Mouse (Mus musculus): ENCODE results near the gene Ctbp1. TPM values are rescaled to one million over a fixed set of nuclear protein-coding genes. Genes with fewer than 3 reads are reported as not detected.

Ctbp1 gene
- total and polyA plus RNA-seq, 3 experiments: 178 to 227 (median 213) TPM

DNA sequence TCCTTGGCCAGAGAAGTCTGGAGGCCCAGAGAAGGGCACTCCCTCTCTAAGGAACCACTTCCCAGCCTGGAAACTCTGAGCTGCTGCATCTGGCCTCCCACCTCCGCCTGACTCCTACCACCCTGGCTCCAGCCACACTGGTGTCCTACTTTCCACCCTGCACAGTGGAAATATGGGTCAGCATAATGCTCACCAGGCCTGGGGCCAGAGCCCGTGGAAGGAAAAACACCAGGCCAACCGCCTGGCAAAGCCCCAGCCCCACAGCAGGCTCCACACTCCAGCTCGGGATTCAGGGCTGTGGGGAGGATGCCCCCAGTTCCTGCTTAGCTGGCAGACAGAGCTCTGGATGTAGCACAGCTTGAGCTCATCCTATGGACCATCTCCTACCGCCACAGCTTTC lies 46.4 kb downstream of the Ctbp1 start:
- WGBS: 44% methylated on average over 5 of the region's 5 CpGs
- peak; percentile 74 to 82 for DNase-seq
- Histone ChIP-seq H3K27me3 (ENCODE audit: control insufficient read depth, insufficient read depth, low read length) (no peaks in the 10 kb centered on the region), H3K9ac (ENCODE audit: low read depth, low read length) (no peak overlapping the region), H3K4me1 (ENCODE audit: control insufficient read depth, insufficient read depth, low read length) (peaks cover 11% of the 10 kb centered on the region), H3K36me3 (ENCODE audit: control insufficient read depth, insufficient read depth, low read length) (no peaks in the 10 kb centered on the region), H3K4me3 (no peak overlapping the region), H3K79me2 (replicated peaks; ENCODE audit: control insufficient read depth, insufficient read depth, low read length) (no peaks in the 10 kb centered on the region), H3K27ac (peak overlapping the region; percentile 43; the same call in 1 of the 2 replicates)
- intact Hi-C loops (cut with DNase I): no loop called here
- TF ChIP-seq CTCF (IDR thresholded peaks at IDR 0.05) (no peak), EP300 (IDR thresholded peaks at IDR 0.05; ENCODE audit: insufficient read depth, low read depth, low read length) (no peak), POLR2A (IDR thresholded peaks at IDR 0.05; ENCODE audit: insufficient read depth, low read depth, low read length) (no peak)

DNA sequence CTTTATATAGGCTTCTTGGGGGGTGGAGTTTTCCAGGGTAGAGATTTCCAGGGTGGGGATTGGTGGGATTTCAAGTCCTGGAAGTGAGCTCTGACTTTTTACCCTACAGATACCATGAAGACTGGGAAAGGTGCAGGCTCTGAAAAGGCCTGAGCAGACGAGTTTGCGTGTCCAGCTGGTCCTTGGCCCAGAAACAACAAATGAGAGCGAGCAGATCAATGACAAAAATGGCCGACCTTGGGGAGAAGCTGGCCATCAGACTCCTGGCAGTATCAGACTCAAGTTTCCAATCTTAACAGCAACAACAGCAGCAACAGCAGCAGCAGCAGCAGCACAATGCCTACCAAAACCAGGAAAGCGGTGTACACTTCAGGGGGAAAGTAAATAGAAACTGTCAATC lies 49.1 kb downstream of the Ctbp1 start:
- WGBS: 85% methylated on average over 5 of the region's 5 CpGs
- Histone ChIP-seq H3K79me2 (replicated peaks; ENCODE audit: control insufficient read depth, insufficient read depth, low read length) (no peaks in the 10 kb centered on the region), H3K9ac (ENCODE audit: low read depth, low read length) (no peak overlapping the region), H3K27me3 (ENCODE audit: control insufficient read depth, insufficient read depth, low read length) (no peaks in the 10 kb centered on the region), H3K27ac (no peak overlapping the region), H3K4me3 (no peak overlapping the region), H3K4me1 (ENCODE audit: control insufficient read depth, insufficient read depth, low read length) (peaks cover 18% of the 10 kb centered on the region), H3K36me3 (ENCODE audit: control insufficient read depth, insufficient read depth, low read length) (no peaks in the 10 kb centered on the region)
- TF ChIP-seq EP300 (IDR thresholded peaks at IDR 0.05; ENCODE audit: insufficient read depth, low read depth, low read length) (no peak), CTCF (IDR thresholded peaks at IDR 0.05) (no peak), POLR2A (IDR thresholded peaks at IDR 0.05; ENCODE audit: insufficient read depth, low read depth, low read length) (no peak)
- intact Hi-C loops (cut with DNase I): no loop called here
- no peak for DNase-seq

DNA sequence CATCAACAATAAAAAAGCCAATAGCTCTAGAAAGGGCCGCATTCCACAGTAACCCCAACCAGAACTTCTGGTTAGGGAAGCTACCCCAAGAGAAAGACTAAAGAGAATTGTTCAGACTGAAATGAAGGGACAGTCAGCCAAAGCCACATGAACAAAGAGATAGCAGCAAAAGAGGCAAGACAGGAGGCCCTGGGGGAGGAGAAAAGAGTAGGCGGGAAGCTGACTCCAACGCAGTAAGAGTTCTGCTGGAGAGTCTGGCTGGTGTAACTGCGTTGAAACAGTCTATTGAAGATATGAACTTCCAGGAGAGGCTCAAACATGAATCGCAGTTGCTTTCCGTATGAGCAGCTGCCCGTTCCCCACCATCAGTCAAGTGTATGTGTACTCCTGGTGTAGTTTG lies 50.3 kb downstream of the Ctbp1 start:
- Histone ChIP-seq H3K4me3 (no peak overlapping the region), H3K27ac (no peak overlapping the region), H3K4me1 (ENCODE audit: control insufficient read depth, insufficient read depth, low read length) (peaks cover 20% of the 10 kb centered on the region), H3K9ac (ENCODE audit: low read depth, low read length) (no peak overlapping the region), H3K79me2 (replicated peaks; ENCODE audit: control insufficient read depth, insufficient read depth, low read length) (no peaks in the 10 kb centered on the region), H3K27me3 (ENCODE audit: control insufficient read depth, insufficient read depth, low read length) (no peaks in the 10 kb centered on the region), H3K36me3 (ENCODE audit: control insufficient read depth, insufficient read depth, low read length) (no peaks in the 10 kb centered on the region)
- no peak for TF ChIP-seq POLR2A (IDR thresholded peaks at IDR 0.05; ENCODE audit: insufficient read depth, low read depth, low read length)
- TF ChIP-seq EP300 (IDR thresholded peaks at IDR 0.05; ENCODE audit: insufficient read depth, low read depth, low read length): no peak
- TF ChIP-seq CTCF (IDR thresholded peaks at IDR 0.05): no peak
- intact Hi-C loops (cut with DNase I): no loop called here
- no peak for DNase-seq
- WGBS: 73% methylated on average over 7 of the region's 7 CpGs

DNA sequence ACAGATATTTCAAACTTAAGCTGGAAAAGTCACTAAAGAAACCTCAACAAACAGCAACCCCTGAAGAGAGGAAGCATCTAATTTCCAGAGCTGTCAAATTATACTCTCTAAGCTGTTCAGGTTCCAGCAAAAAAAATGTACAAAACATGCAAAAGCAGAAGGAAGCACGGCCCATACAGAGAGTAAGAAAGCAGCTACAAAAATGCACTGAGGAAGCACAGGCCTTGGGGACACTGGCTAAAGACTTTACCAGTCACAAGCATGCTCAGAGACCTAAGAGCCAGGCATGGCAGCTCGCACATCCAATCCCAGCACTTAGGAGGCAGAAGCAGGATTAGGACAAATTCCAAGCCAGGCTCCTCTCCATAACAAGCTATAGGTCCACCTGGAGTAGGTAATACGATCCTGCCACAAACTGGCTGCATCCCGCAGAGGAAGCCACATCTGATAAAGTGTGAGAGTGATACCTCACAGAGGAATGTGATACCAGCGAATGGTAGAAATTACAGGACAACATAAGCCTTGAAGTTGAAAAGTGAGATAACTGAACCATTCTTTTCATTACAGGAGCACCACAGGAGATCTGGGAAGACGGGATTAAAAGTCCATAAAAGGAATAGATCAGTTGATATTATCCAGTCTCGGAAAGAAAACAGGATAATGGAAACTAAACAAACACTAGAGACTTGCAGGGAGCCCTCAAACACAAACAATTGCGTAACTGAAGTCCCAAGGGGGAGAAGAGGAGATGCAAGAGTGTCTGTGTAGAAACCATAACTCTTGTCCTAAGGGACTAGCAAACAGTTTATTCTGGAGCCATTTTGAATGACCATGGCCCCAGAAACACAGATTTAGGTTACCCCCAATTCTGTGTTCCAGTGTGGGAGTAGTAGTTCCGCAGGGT lies 51.7 kb downstream of the Ctbp1 start:
- intact Hi-C loops (cut with DNase I): no loop called here
- no peak overlapping the region for H3K4me3 ChIP-seq
- H3K9ac ChIP-seq (ENCODE audit: low read depth, low read length): no peak overlapping the region
- H3K4me1 ChIP-seq (ENCODE audit: control insufficient read depth, insufficient read depth, low read length): peaks cover 17% of the 10 kb centered on the region
- H3K36me3 ChIP-seq (ENCODE audit: control insufficient read depth, insufficient read depth, low read length): no peaks in the 10 kb centered on the region
- 62% methylated on average over 9 of the region's 9 CpGs for WGBS
- no peaks in the 10 kb centered on the region for H3K27me3 ChIP-seq (ENCODE audit: control insufficient read depth, insufficient read depth, low read length)
- H3K79me2 ChIP-seq (replicated peaks; ENCODE audit: control insufficient read depth, insufficient read depth, low read length): no peaks in the 10 kb centered on the region
- no peak for DNase-seq
- no peak for TF ChIP-seq EP300 (IDR thresholded peaks at IDR 0.05; ENCODE audit: insufficient read depth, low read depth, low read length)
- TF ChIP-seq POLR2A (IDR thresholded peaks at IDR 0.05; ENCODE audit: insufficient read depth, low read depth, low read length): no peak
- no peak for TF ChIP-seq CTCF (IDR thresholded peaks at IDR 0.05)
- peak overlapping the region; percentile 52 for H3K27ac ChIP-seq

DNA sequence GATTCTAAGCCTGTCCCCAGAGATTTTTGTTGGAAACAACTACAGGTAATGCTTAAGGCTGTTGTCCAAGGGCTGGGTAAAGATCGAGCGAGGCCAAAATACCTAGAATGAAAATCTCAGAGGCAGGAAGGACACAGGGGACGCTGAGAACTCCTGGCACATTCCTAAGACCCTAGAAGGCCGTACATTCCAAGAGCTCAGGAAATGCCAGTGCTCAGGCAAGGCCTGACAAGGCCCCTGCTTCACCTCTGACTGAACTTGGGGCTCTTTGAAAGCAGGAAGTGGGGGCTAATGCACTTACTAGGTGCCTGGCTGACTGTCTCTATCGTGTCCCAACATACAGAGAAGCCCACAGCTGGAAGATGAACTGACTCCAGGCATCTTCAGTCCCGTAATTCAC lies 52.4 kb downstream of the Ctbp1 start:
- no peak for DNase-seq
- H3K9ac ChIP-seq (ENCODE audit: low read depth, low read length): no peak overlapping the region
- intact Hi-C loops (cut with DNase I): no loop called here
- H3K36me3 ChIP-seq (ENCODE audit: control insufficient read depth, insufficient read depth, low read length): no peaks in the 10 kb centered on the region
- no peaks in the 10 kb centered on the region for H3K27me3 ChIP-seq (ENCODE audit: control insufficient read depth, insufficient read depth, low read length)
- TF ChIP-seq EP300 (IDR thresholded peaks at IDR 0.05; ENCODE audit: insufficient read depth, low read depth, low read length): peak; percentile 64; the same call in 1 of the 2 replicates
- TF ChIP-seq POLR2A (IDR thresholded peaks at IDR 0.05; ENCODE audit: insufficient read depth, low read depth, low read length): no peak
- H3K4me3 ChIP-seq: no peak overlapping the region
- WGBS: 43% methylated on average over 6 of the region's 6 CpGs
- peak overlapping the region; percentile 52 for H3K27ac ChIP-seq
- peaks cover 15% of the 10 kb centered on the region for H3K4me1 ChIP-seq (ENCODE audit: control insufficient read depth, insufficient read depth, low read length)
- H3K79me2 ChIP-seq (replicated peaks; ENCODE audit: control insufficient read depth, insufficient read depth, low read length): no peaks in the 10 kb centered on the region

DNA sequence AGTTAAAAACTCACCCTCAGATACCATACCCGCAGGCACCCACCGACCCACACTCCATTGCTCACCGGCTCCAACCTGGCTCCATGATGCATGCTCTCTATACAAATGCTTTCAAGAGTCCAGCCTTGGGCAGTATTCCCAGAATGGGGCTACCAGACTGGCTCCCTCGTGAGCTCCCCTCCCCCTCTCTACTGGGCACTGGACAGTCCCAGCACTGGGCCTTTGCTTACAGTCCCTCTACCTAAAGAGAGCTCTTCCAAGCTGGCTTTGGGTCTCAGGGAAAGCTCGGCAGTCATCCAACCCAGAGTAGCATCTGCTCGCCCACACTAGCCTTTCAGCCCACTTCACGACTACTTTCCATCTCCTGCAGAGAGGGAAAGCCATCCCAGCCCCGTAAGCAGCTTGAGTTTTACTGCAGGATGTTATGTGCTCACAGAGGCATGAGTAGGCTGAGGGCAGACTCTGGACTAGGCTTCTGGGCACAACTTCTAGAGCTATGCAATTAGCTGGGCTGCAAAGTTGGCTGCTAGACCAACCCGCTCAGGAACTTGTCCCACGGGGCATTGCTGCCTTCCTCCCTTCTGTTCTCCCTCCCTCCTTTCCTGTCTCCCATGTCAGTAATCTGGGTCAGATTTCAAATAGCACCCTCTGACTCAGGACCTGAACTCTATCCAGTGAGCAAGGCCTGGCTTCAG lies 54.3 kb downstream of the Ctbp1 start:
- no peaks in the 10 kb centered on the region for H3K79me2 ChIP-seq (replicated peaks; ENCODE audit: control insufficient read depth, insufficient read depth, low read length)
- intact Hi-C loops (cut with DNase I): no loop called here
- no peak overlapping the region for H3K4me3 ChIP-seq
- WGBS: 69% methylated on average over 10 of the region's 10 CpGs
- no peak overlapping the region for H3K9ac ChIP-seq (ENCODE audit: low read depth, low read length)
- no peak for TF ChIP-seq POLR2A (IDR thresholded peaks at IDR 0.05; ENCODE audit: insufficient read depth, low read depth, low read length)
- TF ChIP-seq CTCF (IDR thresholded peaks at IDR 0.05): no peak
- no peak for TF ChIP-seq EP300 (IDR thresholded peaks at IDR 0.05; ENCODE audit: insufficient read depth, low read depth, low read length)
- H3K27me3 ChIP-seq (ENCODE audit: control insufficient read depth, insufficient read depth, low read length): no peaks in the 10 kb centered on the region
- H3K36me3 ChIP-seq (ENCODE audit: control insufficient read depth, insufficient read depth, low read length): no peaks in the 10 kb centered on the region
- DNase-seq: peak in 1 of 2 experiments; percentile 52
- H3K4me1 ChIP-seq (ENCODE audit: control insufficient read depth, insufficient read depth, low read length): peaks cover 15% of the 10 kb centered on the region
- H3K27ac ChIP-seq: no peak overlapping the region

Data from heart, adult 2 months (tissue).